Mouse (Mus musculus): ENCODE results near the gene Cmtm7. TPM values are rescaled to one million over a fixed set of nuclear protein-coding genes. Genes with fewer than 3 reads are reported as not detected.

Cmtm7 gene
- polyA plus RNA-seq, 1 experiment: 61.4 TPM

GRCm38 (mm10) chr9:114778877-114779276 is 2.8 kb downstream of the Cmtm7 start:
- H3ac ChIP-seq (ENCODE audit: control insufficient read depth, insufficient read length, low read depth): no peak overlapping the region
- H3K27me3 ChIP-seq (ENCODE audit: control insufficient read depth, insufficient read depth, insufficient read length): no peaks in the 10 kb centered on the region
- TF ChIP-seq MYOG (IDR thresholded peaks at IDR 0.05; ENCODE audit: control insufficient read depth, extremely low read depth, insufficient read length) (no peak), CTCF (IDR thresholded peaks at IDR 0.05; ENCODE audit: control insufficient read depth, insufficient read depth, insufficient read length) (no peak), FOSL1 (IDR thresholded peaks at IDR 0.05; ENCODE audit: insufficient read depth, low read length, poor library complexity, severe bottlenecking) (no peak), MAX (IDR thresholded peaks at IDR 0.05) (no peak), USF1 (IDR thresholded peaks at IDR 0.05; ENCODE audit: low read depth) (no peak), MYOD1 (IDR thresholded peaks at IDR 0.05; ENCODE audit: control insufficient read depth, insufficient read length, low read depth) (no peak), CEBPB (IDR thresholded peaks at IDR 0.05; ENCODE audit: low read depth) (no peak)
- H3K79me3 ChIP-seq (ENCODE audit: low read depth): no peaks in the 10 kb centered on the region
- H3K4me3 ChIP-seq (ENCODE audit: insufficient read depth, poor library complexity, severe bottlenecking): no peak overlapping the region
- peaks cover 33% of the 10 kb centered on the region for H3K79me2 ChIP-seq (ENCODE audit: control insufficient read depth, insufficient read depth)
- H3K36me3 ChIP-seq (ENCODE audit: control insufficient read depth, insufficient read depth): no peaks in the 10 kb centered on the region

- Histone ChIP-seq H3ac (ENCODE audit: control insufficient read depth, insufficient read length, low read depth) (no peak overlapping the region), H3K27me3 (ENCODE audit: control insufficient read depth, insufficient read depth, insufficient read length) (no peaks in the 10 kb centered on the region), H3K79me3 (ENCODE audit: low read depth) (no peaks in the 10 kb centered on the region), H3K79me2 (ENCODE audit: control insufficient read depth, insufficient read depth) (peaks cover 33% of the 10 kb centered on the region), H3K36me3 (ENCODE audit: control insufficient read depth, insufficient read depth) (no peaks in the 10 kb centered on the region), H3K4me3 (ENCODE audit: insufficient read depth, poor library complexity, severe bottlenecking) (no peak overlapping the region)
- TF ChIP-seq CTCF (IDR thresholded peaks at IDR 0.05; ENCODE audit: control insufficient read depth, insufficient read depth, insufficient read length): no peak
- no peak for TF ChIP-seq MYOD1 (IDR thresholded peaks at IDR 0.05; ENCODE audit: control insufficient read depth, insufficient read length, low read depth)
- no peak for TF ChIP-seq USF1 (IDR thresholded peaks at IDR 0.05; ENCODE audit: low read depth)
- TF ChIP-seq MAX (IDR thresholded peaks at IDR 0.05): no peak
Measured at GRCm38 (mm10) chr9:114778047-114778390, 3.6 kb downstream of the Cmtm7 start.

- no peaks in the 10 kb centered on the region for H3K79me3 ChIP-seq (ENCODE audit: low read depth)
- no peak overlapping the region for H3K4me3 ChIP-seq (ENCODE audit: insufficient read depth, poor library complexity, severe bottlenecking)
- no peak for TF ChIP-seq MYOG (IDR thresholded peaks at IDR 0.05; ENCODE audit: control insufficient read depth, extremely low read depth, insufficient read length)
- TF ChIP-seq FOSL1 (IDR thresholded peaks at IDR 0.05; ENCODE audit: insufficient read depth, low read length, poor library complexity, severe bottlenecking): no peak
- TF ChIP-seq USF1 (IDR thresholded peaks at IDR 0.05; ENCODE audit: low read depth): no peak
- no peak overlapping the region for H3ac ChIP-seq (ENCODE audit: control insufficient read depth, insufficient read length, low read depth)
- peaks cover 33% of the 10 kb centered on the region for H3K79me2 ChIP-seq (ENCODE audit: control insufficient read depth, insufficient read depth)
- no peaks in the 10 kb centered on the region for H3K27me3 ChIP-seq (ENCODE audit: control insufficient read depth, insufficient read depth, insufficient read length)
- no peaks in the 10 kb centered on the region for H3K36me3 ChIP-seq (ENCODE audit: control insufficient read depth, insufficient read depth)
Measured at GRCm38 (mm10) chr9:114777178-114778046, 4.2 kb downstream of the Cmtm7 start.

- H3K79me3 ChIP-seq (ENCODE audit: low read depth): peaks cover 1% of the 10 kb centered on the region
- no peaks in the 10 kb centered on the region for H3K36me3 ChIP-seq (ENCODE audit: control insufficient read depth, insufficient read depth)
- H3ac ChIP-seq (ENCODE audit: control insufficient read depth, insufficient read length, low read depth): no peak overlapping the region
- H3K79me2 ChIP-seq (ENCODE audit: control insufficient read depth, insufficient read depth): peaks cover 33% of the 10 kb centered on the region
- TF ChIP-seq FOSL1 (IDR thresholded peaks at IDR 0.05; ENCODE audit: insufficient read depth, low read length, poor library complexity, severe bottlenecking) (no peak), CTCF (IDR thresholded peaks at IDR 0.05; ENCODE audit: control insufficient read depth, insufficient read depth, insufficient read length) (no peak), MYOG (IDR thresholded peaks at IDR 0.05; ENCODE audit: control insufficient read depth, extremely low read depth, insufficient read length) (no peak), CEBPB (IDR thresholded peaks at IDR 0.05; ENCODE audit: low read depth) (no peak), USF1 (IDR thresholded peaks at IDR 0.05; ENCODE audit: low read depth) (no peak), MYOD1 (IDR thresholded peaks at IDR 0.05; ENCODE audit: control insufficient read depth, insufficient read length, low read depth) (no peak), MAX (IDR thresholded peaks at IDR 0.05) (no peak)
- no peak overlapping the region for H3K4me3 ChIP-seq (ENCODE audit: insufficient read depth, poor library complexity, severe bottlenecking)
- no peaks in the 10 kb centered on the region for H3K27me3 ChIP-seq (ENCODE audit: control insufficient read depth, insufficient read depth, insufficient read length)
Measured at GRCm38 (mm10) chr9:114776361-114776760, 5.3 kb downstream of the Cmtm7 start.

GRCm38 (mm10) chr9:114775272-114775671 is 6.4 kb downstream of the Cmtm7 start:
- Histone ChIP-seq H3ac (ENCODE audit: control insufficient read depth, insufficient read length, low read depth) (no peak overlapping the region), H3K27me3 (ENCODE audit: control insufficient read depth, insufficient read depth, insufficient read length) (no peaks in the 10 kb centered on the region), H3K79me2 (ENCODE audit: control insufficient read depth, insufficient read depth) (peaks cover 33% of the 10 kb centered on the region), H3K36me3 (ENCODE audit: control insufficient read depth, insufficient read depth) (no peaks in the 10 kb centered on the region), H3K4me3 (ENCODE audit: insufficient read depth, poor library complexity, severe bottlenecking) (no peak overlapping the region), H3K79me3 (ENCODE audit: low read depth) (peaks cover 1% of the 10 kb centered on the region)
- TF ChIP-seq USF1 (IDR thresholded peaks at IDR 0.05; ENCODE audit: low read depth) (no peak), MYOG (IDR thresholded peaks at IDR 0.05; ENCODE audit: control insufficient read depth, extremely low read depth, insufficient read length) (no peak), MAX (IDR thresholded peaks at IDR 0.05) (no peak), MYOD1 (IDR thresholded peaks at IDR 0.05; ENCODE audit: control insufficient read depth, insufficient read length, low read depth) (no peak), CEBPB (IDR thresholded peaks at IDR 0.05; ENCODE audit: low read depth) (no peak), FOSL1 (IDR thresholded peaks at IDR 0.05; ENCODE audit: insufficient read depth, low read length, poor library complexity, severe bottlenecking) (no peak), CTCF (IDR thresholded peaks at IDR 0.05; ENCODE audit: control insufficient read depth, insufficient read depth, insufficient read length) (no peak)

GRCm38 (mm10) chr9:114774629-114775028 is 7.0 kb downstream of the Cmtm7 start:
- TF ChIP-seq CEBPB (IDR thresholded peaks at IDR 0.05; ENCODE audit: low read depth) (no peak), USF1 (IDR thresholded peaks at IDR 0.05; ENCODE audit: low read depth) (no peak), CTCF (IDR thresholded peaks at IDR 0.05; ENCODE audit: control insufficient read depth, insufficient read depth, insufficient read length) (no peak), MYOG (IDR thresholded peaks at IDR 0.05; ENCODE audit: control insufficient read depth, extremely low read depth, insufficient read length) (no peak), MYOD1 (IDR thresholded peaks at IDR 0.05; ENCODE audit: control insufficient read depth, insufficient read length, low read depth) (no peak), FOSL1 (IDR thresholded peaks at IDR 0.05; ENCODE audit: insufficient read depth, low read length, poor library complexity, severe bottlenecking) (no peak), MAX (IDR thresholded peaks at IDR 0.05) (no peak)
- no peaks in the 10 kb centered on the region for H3K27me3 ChIP-seq (ENCODE audit: control insufficient read depth, insufficient read depth, insufficient read length)
- H3K79me3 ChIP-seq (ENCODE audit: low read depth): peaks cover 1% of the 10 kb centered on the region
- H3K36me3 ChIP-seq (ENCODE audit: control insufficient read depth, insufficient read depth): no peaks in the 10 kb centered on the region
- no peak overlapping the region for H3K4me3 ChIP-seq (ENCODE audit: insufficient read depth, poor library complexity, severe bottlenecking)
- H3ac ChIP-seq (ENCODE audit: control insufficient read depth, insufficient read length, low read depth): no peak overlapping the region
- H3K79me2 ChIP-seq (ENCODE audit: control insufficient read depth, insufficient read depth): peaks cover 31% of the 10 kb centered on the region

Data from C2C12 (cell line).